Mouse (Mus musculus) heart, adult 8-10 months (tissue): ENCODE data around the gene Hpse. TPM values are rescaled to one million over a fixed set of nuclear protein-coding genes. Genes with fewer than 3 reads are reported as not detected.
A peak's percentile ranks its signal among the peaks of the same experiment; 100 is the strongest.

ENCODE experiments used
- DNase-seq: peaks from one replicate; pipeline ENCODE4 v3.0.0; 2022; ENCODE audit warnings: low spot score
- total RNA-seq, 4 experiments: library from RNA; stranded (reverse); gene quantifications; 2 replicates each; pipeline ENCODE4 v1.2.4; 2022

Hpse gene
- total RNA-seq: 1 to 10 TPM in 3 of 4 experiments, under 1 TPM in 1; 0.98 to 2.6 (median 1.1) TPM

DNA sequence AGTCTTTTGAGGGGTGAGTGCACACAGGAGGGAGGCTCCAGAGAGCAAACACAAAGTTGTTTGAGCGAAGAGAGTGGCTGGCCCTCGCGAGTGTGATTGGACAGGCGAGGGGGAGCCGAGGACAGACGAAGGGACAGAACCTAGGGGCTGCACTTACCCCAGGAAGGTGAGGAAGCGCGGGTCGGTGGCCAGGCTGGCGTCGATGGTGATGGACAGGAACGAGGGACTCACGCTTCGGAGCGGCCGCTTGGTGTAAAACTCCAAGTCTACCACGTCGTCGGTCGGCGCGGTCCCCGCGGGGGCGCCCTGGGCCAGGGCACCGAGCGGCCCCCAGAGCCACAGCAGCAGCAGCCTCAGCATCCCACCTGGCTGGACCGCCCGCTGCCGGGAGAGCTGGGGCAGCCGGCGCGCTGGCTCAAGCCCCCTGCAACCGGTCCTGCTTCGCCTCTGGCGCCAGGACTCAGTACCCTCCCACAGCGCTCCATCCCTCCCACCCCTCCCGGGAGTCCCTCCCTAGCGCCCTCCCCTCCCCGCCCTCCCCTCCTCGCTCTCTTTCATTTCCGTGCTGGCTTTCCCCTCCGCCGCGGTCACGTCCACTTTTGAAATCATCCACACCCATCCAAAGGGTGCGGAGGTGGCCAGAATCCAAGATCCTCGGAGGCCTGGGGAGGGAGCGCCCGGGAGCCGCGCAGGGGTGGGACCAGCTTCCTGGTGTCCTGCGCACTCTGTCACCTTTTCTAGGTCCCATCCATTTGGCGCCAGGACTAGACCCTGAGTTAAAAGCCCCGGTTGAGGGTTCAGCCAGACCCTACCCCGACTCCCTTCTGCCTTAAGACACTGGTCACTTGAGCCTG is at the start of gene Hpse:
Hpse (minus strand) TSS at position 482 of the 854 bp plus-strand sequence.
- peak; percentile 32 for DNase-seq

- no peak for DNase-seq
These were observed 46.5 kb upstream of the Hpse start for GRCm38 (mm10) chr5:100766026-100766425.

- no peak for DNase-seq
These were observed 42.2 kb upstream of the Hpse start for GRCm38 (mm10) chr5:100761736-100762135.

DNA sequence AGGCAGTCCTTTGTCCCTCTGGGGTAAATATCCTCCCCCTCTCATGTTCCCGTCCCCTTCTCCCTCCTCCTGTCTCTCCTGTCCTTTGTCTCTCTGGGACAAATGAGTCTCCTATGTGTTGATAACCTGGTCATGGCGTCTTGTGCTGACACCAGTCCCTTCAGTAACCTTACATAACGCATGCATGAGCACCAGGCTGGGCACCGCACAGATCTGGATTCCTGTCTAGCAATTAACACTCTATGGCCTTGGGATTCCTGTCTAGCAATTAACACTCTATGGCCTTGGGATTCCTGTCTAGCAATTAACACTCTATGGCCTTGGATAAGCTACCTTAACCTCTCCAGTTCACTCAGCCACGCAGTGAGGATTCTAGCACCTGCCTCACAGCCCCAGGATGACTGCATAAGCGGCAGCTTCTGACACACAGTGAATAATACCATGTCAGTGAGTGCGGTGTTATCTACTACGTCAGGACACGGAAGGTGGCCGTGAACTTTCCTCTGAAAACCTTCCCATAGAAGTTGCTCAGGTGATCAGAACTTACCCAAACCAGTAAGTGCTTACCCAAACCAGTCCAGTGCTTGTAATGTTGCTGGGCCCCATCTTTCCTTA is 40.6 kb upstream of the Hpse start:
- DNase-seq: no peak

- no peak for DNase-seq
These were observed 38.6 kb upstream of the Hpse start for GRCm38 (mm10) chr5:100758121-100758520.

DNA sequence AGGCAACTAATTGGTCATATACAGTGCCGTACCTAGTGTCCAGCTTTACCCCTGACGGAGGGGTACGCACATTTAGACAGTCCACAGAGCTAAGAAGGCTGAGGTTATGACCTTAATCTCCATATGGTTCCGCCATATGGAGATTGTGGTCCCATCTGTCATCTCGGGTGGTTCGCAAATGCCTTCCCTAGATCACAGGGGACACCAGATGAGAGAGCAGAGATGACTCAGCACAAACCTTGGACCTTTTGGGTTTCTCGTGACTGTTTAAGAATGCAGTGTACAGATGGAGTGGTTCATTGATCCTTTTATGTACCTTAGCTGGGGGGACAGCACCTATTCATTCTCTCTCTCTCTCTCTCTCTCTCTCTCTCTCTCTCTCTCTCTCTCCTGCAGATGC is 33.9 kb upstream of the Hpse start:
- no peak for DNase-seq

GRCm38 (mm10) chr5:100751655-100752054 is 32.1 kb upstream of the Hpse start:
- no peak for DNase-seq

DNA sequence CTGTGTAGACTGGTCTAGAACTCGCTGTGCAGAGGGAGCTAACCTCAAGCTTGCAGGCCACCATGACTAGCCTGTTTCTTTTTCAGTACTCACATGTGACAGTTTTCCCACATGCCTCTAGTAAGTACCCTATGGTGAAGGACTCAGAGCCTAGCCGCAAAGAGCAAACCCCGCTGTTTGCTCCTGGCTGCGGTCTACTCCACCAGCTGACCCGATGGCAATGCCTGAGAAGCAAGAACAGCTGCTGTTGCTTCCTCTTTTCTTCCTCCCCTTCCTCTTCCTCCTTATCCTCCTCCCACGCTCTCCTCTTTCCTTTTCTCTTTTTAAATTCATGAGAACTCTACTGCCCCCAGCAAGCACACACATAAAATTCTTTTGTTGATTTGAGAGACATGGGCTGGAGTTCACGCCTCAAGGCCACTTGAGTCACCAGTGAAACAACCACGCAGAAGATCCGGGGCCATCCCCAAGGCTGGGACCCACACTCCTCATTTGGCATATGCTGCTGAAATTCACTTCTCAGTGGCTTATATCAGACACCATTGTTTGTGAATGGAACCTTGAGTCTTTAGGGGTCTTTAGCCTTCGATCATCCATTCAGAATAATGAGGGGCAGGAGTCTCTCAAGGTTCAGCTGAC is 31.2 kb upstream of the Hpse start:
- DNase-seq: peak; percentile 3

DNA sequence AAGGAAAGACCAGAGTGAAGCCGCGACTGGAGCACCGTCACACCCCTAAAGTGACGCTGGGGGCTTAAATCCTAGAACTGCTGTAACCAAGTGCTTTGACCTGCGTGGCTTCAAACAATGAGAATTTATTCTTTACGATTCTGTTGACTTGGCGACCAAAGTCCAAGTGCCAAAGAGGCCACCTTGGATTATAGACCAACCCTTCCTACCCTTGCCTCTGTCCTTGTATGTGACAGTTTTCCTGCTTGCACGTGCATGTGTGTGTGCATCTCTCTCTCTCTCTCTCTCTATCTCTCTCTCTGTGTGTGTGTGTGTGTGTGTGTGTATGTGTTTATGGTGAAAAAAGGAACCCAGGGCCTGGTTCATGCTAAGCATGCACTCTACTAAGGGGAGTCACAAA is 19.3 kb upstream of the Hpse start:
- DNase-seq: no peak

DNA sequence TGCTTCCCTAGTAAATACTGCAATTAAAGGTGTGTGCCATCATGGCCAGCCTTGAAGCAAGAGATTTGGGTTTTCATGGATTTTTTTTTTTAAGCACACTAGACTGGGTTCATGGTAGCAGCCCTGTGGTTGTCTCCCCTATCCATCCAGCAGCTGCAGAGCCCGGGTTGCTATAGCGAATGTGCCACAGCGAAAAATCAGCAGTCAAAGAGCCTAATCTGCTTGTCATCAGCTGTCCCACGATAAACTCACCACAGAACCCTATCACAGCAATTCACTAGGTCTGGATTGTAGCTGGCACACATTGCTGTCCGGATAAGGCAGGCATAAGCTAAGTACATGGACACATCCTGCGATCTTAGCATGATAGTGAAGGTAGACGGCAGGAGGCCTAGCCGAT is 17.4 kb upstream of the Hpse start:
- no peak for DNase-seq

- no peak for DNase-seq
These were observed 15.0 kb upstream of the Hpse start for GRCm38 (mm10) chr5:100734535-100734934.

DNA sequence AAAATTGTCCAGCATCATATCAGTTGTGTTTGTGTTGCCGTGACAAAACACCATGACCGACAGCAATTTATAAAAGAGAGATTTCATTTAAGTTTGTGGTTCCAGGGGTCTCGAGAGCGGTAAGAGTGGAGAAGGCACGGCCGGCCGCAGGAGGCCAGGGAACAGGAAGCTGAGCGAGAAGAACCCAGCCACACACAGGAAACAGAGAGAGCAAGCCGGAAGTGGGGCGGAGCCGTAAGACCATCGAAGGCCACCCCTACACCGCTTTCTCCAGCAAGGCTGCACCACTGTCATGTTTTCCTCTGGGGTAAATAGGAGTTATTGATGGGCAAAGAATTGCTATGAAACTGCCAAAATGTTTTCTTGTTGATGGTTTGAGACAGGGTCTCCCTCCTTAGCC is 9.2 kb upstream of the Hpse start:
- DNase-seq: no peak

DNA sequence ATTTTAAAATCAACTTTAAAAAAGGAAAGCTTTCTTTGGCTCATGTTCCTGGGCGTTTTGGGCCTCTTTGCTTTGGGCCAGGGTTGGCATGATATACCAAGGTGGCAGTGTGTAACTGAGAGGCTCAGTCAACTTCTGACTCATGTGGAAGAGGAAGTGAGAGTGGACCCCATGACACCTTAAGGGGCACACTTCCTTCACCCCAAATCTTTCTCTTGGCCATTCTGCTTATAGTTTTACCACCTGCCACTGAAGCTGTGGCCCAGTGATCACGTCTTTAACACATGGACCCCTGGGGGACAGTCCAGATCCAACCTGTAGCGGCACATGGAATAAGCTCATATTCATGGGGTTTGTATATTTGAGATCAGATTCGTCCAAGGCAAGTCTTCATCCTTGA is 6.5 kb upstream of the Hpse start:
- no peak for DNase-seq

DNA sequence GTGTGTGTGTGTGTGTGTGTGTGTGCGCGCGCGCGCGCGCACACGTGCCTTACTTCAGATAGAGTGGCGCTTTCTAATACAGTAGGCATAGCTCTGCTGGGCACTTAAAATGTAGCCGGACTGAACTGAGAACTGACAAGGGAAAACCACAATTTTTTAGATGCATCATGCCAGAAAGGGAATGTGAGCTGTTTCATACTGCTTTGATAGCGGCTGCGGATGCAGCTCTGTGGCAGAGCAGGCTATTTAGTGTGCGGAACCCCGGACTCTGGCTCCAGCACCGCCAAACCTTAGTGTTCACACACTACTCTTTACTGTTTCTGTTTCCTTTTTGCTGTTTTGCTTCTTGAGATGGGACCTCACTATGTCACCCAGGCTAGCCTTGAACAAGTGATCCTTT is 2.8 kb downstream of the Hpse start:
- no peak for DNase-seq

- DNase-seq: no peak
These were observed 8.3 kb downstream of the Hpse start for GRCm38 (mm10) chr5:100711219-100711618.

- peak; percentile 21 for DNase-seq
These were observed 9.5 kb downstream of the Hpse start for GRCm38 (mm10) chr5:100710012-100710411.

- DNase-seq: no peak
These were observed 10.5 kb downstream of the Hpse start for GRCm38 (mm10) chr5:100709035-100709434.

DNA sequence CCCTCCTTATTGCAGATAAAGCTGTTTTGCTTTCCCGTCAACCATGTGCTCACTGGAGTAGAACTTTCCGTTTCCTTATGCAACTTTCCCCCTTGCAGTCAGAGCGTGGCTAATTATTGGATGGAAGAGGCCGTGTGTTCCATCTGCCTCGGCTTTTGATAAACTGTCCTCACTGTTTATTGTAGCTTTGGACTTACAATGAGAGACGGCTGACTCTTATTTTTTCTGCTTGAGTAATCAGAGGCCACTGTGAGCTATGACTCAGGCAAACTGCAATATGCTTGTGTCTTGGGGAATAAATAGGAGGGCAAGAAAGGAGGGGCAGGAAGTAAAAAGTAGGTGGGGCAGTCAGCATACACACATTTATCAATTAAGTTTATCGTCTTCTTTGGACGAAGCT is 12.8 kb downstream of the Hpse start:
- no peak for DNase-seq

GRCm38 (mm10) chr5:100704272-100704671 is 15.2 kb downstream of the Hpse start:
- no peak for DNase-seq

DNA sequence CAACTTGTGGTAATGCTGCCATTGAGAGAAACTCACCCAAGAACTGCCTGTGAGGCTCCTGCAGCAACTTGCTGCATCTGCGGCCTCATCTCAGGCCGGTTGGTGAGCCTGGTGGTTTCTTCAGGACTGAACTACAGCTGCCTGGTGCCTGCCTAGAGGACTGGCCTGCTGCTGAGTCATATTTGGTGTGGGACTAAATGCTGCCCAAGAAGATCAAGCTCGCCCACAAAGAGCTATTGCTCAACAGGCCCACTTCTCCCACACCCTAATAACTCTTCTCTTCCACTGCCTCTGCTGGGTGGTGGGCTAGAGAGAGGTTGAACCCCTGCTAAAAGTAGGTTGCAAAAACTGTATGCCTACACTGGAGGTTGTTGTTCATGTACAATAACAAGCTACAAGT is 17.2 kb downstream of the Hpse start:
- no peak for DNase-seq

- DNase-seq: no peak
These were observed 18.5 kb downstream of the Hpse start for GRCm38 (mm10) chr5:100700861-100701620.

DNA sequence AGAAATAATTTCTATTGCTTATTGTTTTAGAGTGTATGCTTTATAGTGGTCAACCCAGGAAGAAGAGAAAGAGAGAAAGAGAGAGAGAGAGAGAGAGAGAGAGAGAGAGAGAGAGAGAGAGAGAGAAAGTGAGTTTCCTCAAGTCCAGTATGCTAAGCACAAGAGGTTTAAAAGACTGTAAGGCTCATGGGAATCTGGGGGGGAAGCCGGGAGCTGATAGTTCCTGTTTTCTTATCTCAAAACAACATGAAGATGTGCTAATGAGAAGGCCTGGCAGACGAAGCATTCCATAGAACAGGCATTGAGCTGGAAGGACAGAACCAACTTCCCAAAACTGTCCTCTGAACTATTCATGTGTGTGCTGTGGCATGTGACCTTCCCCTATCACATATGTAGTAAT is 21.6 kb downstream of the Hpse start:
- DNase-seq: no peak
